Mouse (Mus musculus) mouse embryonic stem cell (cell line): ENCODE measurements at regions not wholly inside any gene's neighbourhood (a gene's known extent, or its start where the extent isn't known, plus 50 kb on each side); places are given as distances from the start of the nearest gene placed in this dataset.

Experiments used
- in situ Hi-C, 2 experiments: fragments of 300-500 bp; cut with MboI; formaldehyde crosslinking; loops; 1 replicate in 1 of 2; 3 replicates in 1 of 2; pipeline ENCODE4 v1.14.3; 2019 to 2020; ENCODE audit warnings: low sequenced_read_pairs in 2 of 2, low pct_unique_long_range_greater_than_20kb in 1 of 2, mixed read lengths in 1 of 2; ENCODE audit not compliant: unreplicated experiment in 1 of 2

DNA sequence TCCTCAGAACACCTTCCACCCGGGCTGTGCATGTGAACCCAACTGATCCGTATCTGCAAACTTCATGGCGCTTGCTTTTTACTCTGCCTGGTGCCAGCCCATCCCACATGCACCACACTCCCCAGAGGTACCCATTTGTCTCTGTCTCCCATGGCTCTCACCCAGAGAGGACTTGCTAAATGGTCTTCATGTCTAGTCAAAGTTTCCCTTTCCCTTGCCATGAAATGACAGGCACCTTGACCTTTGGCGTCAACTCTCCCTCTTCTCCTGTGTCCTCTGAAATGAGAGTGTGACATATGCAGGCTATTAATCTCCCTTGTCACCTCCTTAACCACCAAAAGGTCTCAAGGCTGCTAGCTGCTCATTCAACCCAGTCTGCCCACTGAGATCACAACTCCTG, 373.2 kb upstream of the Fam19a5 start:
- in situ Hi-C loops: no loop called here

DNA sequence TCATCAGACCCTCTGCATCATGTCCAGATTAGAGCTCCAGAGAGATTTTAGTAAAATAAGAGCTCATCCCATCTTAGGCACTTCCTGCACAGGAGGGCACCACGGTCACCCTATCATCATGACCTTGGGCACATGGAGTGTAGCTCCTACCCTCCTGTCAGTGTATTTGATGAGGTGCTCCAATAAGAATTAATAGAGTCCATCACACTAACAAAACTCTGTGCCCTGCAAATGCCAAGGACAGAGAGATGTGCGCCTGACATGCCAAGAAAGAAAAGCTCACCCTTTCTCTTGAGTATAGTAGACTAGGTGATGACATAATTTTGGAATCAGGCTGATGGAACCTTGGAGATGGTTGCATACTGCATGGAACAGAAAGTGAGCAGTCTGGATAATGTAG, 371.0 kb upstream of the Fam19a5 start:
- in situ Hi-C loops: no loop called here

- in situ Hi-C loops: no loop called here
These were observed 365.5 kb upstream of the Fam19a5 start for GRCm38 (mm10) chr15:87178646-87179045.

DNA sequence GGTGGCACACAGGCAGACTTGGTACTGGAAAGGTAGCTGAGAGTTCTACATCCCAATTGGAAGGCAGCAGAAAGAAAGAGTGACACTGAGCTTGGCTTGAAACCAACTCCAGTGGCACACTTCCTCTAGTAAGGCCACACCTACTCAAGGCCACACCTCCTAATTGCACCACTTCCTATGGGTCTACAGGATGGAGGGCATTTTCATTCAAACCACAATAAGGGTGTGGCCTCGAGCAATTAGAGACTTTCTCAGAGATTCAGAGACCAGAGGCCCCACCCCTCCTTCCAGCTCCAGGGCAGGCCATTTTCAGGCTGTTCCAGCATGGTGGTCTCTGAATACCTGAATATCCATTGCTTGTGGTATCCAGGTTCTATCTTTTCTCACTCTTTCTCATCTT, 363.3 kb upstream of the Fam19a5 start:
- in situ Hi-C loops: no loop called here

DNA sequence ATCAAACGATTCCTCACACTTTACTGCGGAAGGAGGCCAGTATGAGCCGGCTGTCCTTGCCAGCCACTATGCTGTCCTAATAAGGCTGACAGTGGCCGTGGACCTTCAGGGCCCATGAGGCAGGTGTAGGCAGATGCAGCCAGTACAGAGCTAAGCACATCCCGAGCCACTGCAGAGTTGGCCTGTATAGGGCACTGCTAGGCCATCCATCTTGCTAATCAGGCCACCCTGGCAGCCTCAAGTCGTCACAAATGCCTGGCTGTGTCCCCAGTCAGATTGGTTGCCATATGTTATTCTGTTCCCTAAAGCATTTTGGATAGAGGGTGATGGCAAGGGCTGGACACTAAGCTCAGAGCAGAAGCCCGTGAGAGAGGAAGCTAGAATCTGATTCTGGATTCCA, 359.9 kb upstream of the Fam19a5 start:
- in situ Hi-C loops: no loop called here

DNA sequence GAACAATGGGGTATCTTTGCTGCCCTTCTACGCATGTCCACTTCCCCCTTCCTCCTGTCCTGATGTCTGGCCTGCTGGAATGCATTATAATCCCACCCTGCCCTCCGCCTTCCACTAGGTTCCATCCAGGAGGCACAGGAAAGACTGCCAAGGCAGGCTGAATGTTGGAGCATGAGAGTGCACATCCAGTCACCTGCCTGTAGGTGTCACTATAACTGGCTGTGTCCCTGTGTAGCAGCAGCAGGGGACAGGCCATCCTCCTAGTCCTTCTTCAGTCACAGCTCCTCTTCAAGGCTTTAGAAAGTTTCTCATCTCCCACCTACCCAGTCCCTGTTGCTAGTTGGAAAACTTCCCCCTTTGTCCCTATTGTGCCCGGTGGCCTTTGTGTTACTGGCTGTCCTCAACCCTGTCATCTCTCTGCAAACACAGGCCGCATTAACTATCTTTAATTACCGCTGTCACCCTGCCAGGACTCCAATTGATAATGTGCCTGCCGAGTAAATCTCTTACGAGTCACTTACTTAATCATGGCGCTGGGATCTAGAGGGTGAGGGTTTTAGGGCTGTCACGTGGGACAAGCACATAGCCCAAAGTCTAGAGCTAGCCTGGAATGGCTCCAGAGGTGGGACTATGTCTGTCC, 355.2 kb upstream of the Fam19a5 start:
- in situ Hi-C loops: no loop called here

- in situ Hi-C loops: no loop called here
These were observed 352.2 kb upstream of the Fam19a5 start for GRCm38 (mm10) chr15:87191901-87192300.

DNA sequence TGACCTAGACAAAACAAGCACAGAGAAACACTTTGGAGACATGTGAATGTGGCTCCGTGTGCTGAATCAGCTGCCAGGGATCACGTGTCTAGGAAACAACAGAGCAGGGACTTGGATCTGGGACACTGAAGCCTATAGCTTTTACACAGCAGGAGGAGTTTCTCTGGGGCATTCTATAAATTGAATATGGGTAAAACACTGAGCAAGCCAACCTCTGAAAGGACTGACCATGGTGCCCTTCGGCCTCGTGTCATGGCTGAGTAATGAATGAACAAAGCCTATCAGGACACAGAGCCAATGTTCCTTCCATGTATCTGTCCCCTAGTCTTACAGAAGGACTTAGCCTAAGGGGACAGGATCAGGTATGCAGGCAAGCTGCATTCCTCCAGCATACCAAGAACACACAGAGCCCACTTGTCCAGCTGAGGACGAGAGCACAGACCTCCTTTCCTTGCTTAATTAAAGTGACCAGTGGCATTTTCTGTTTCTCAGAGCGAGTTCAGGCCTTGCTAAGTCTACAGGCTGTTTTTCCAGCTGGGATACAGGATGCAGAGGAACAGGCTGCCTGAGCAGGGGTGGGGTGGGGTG, 347.7 kb upstream of the Fam19a5 start:
- in situ Hi-C loops: no loop called here

GRCm38 (mm10) chr15:87199641-87200040, 344.5 kb upstream of the Fam19a5 start:
- in situ Hi-C loops: no loop called here

DNA sequence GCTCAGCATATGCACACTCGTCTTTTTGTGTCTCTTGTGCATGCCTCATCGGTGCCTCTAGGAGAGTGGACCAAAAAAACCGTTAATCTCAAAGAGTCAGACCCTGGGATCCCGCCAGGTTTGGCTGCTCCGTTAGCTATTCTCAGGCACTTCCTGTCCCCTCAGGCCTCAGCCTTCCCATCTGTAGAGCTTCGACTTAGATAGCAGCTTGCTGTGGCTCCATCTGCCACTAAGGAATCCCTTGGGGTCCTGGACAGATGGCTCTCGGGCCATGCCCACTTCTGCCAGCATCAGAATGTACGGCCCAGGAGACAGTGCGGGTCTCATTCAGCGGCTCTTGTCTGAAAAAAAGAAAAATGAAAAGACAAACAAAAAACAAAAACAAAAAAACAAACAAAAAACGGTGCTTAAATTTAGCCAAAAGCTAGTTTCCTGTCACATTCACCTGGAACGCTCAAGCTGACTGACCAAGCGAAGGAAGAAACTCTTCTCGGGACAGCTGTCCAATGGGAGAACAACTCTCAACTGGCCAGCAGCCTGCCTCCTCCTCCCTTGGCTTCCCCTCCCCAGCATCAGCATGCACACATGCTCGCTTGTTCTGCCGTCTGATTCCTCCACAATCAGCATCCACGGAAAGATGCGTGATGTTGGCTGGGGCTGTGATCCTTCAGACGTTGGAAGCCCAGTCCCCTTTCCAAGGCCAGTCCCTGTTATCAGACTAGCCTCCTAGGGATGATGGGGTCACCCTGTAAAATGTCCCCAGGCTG, 343.6 kb upstream of the Fam19a5 start:
- in situ Hi-C loops: no loop called here

DNA sequence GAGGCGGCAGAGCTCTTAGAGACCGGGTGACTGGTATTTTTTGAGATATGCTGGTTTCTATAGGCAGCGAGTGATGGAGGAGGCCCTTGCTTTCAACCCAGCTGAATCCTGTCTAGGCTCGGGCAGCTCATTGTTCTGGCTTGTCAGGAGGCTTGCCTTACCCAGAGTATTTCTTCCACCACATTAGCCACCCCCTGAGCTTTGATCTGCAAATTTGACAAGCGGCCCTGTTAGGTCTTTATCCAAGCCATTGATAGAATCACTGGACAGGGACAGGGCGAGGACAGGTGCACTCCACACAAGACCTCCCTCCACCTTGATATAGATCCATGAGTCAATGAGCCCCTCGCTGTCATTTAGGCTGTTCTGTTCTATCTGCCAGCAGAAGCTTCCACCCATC, 343.0 kb upstream of the Fam19a5 start:
- in situ Hi-C loops: no loop called here

DNA sequence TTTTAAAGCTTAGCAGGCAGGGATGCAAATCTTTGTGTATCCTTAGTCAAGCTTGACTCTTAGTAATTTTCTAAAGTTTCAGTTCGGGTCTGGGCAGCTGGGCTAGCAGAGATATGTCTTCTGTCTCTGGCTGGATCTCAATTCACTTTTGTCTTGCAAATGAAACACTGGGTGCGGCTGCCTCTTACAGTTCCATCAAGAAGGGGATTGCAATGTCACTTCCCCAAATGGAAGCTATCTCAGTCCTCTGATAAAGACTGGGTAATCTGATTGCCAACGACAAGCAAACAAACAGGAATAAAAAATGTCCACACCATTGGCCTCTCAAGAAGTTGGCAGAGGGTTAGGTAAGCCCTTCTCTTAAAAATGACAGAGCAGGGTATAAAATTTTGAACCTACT, 314.1 kb upstream of the Fam19a5 start:
- in situ Hi-C loops: no loop called here

DNA sequence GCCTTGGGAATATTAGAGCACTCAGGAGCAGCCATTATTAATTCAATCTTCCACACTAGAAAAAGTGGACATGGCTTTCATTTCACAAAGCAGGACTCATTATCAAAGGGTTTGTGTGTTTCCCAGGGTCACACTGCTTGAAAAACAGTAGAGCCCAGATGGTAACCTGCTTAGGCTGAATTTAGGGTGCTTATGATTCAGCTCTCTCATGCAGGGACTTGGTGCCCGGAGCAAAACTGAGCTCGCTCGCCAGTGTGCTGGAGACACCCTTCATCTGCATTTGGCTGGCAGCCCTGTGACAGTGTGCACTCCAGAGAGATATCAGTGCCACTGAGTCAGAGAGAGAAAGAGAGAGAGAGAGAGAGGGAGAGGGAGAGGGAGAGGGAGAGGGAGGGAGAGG, 308.0 kb upstream of the Fam19a5 start:
- in situ Hi-C loops: no loop called here

DNA sequence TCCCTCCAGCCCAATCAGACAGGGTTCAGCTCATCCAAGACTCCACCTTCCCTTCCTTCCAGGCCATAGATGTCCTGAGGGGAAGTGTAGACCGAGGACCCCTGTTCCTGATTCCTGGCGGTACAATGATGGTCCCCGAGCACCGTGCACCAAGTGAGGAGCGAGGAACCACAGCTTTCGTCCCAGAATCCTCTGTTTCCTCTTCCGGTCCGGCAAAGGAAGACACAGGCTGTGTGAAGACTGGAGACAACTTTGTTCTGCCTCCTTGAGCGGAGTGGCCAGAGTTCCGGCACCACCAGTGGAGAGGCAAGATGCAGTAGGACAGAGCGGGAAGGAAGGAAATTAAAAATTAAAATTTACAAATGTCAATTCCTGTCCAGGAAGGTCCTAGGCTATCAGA, 305.0 kb upstream of the Fam19a5 start:
- in situ Hi-C loops: no loop called here

GRCm38 (mm10) chr15:87261497-87261896, 282.6 kb upstream of the Fam19a5 start:
- in situ Hi-C loops: no loop called here

GRCm38 (mm10) chr15:87264906-87265305, 279.2 kb upstream of the Fam19a5 start:
- in situ Hi-C loops: no loop called here

DNA sequence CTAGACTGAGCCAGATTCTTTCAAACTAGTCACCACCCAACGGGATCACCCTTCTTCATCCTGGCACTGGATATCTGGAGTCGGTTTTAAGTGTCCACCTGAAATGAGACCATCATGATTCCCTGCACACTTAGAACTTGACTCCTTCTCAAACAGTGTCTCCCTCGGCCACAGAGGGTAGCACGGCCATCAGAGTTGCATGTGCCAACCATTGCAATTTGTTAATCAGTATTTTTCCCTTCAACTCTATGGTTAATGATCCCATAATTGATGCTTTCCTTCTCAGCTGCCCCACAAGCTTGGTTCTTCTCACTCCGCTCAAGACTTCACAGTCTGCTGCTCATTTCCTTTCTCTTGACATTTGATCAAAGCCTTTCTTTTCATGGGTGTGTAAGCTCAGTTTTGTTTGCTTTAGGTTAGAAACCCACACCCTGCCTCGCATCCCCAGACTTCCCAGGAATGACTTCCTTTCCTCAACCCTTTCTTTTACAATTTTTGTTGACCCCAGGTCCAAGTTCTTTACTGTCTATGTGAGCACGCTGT, 253.0 kb upstream of the Fam19a5 start:
- in situ Hi-C loops: no loop called here

DNA sequence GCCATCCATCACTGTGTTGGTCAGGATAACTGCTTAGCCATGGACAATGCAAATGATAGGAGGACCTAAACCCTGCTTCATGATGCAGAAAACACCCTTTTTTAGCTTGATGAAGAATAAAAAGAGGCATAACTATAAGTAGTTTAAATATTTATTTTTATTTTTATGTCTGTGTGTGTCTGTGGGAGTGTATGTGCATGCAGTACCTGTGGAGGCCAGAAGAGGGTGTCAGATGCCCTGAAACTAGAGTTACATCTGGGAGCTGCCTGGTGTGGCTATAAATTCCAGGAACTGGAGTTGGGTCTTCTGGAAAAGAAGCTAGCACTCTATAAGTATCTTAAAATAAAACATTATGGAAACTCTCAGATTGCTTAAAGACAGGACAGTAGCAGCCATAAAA, 224.2 kb upstream of the Fam19a5 start:
- in situ Hi-C loops: no loop called here

DNA sequence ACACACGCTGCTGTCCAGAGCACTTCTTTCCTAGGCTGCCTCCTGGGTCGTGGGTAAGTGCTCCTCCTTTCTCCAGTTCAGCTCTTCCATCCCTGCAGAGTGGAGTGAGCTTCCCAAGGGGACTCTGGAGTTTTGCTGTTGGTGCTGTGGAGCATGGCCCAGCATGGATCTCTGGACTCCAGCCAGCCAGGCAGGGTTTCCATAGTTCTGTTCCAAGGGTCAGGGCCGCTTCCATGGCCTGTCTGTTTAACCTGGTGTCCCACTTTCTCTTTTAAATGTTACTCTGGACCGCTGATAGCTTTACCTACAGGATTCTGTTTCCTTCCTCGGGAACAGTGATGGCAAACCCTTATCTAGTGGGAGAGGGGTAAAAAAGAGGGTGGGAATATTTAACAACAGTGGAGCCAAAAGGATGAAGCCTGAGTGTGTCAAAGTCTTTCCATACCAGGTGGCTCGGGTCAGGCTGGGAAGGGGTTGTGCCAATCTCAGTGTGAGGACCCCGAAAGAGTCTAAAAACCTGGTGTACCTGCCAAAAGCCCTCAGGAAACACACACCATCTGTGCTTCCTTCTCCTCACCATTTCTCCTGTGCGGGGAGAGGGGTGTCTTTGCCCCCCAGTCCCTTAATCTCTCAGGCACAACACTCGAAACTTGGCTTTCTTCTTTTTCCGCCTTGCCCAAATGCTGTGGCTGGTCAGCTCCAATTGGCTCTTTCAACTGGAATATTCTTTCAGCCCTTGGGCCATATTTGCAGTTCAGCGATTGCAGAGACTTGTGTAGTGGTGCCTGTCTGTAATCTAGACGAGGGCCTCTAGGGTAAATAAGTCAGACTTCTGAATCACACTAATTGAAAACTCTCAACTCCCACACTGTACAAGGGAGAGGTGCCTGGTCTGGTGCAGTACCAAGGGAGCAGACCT, 222.8 kb upstream of the Fam19a5 start:
- in situ Hi-C loops: no loop called here
